17 mouse cellular contexts compared by ENCODE assay signal in genomic region chr14:30590041-30590645, GRCm38 (mm10).
"Had no signal": no experiment of that assay in that cellular context is flagged by ENCODE, and none has a peak within 500 bp of the region (broad histone marks: within the 10 kb centered on the region; RNA-seq: fewer than 3 reads in every experiment).

No protein-coding gene starts in this region.

- H3K27ac ChIP-seq: kidney, postnatal 0 days; limb, embryonic 12.5 days; liver, embryonic 13.5 days; lung, embryonic 15.5 days; macrophage; midbrain, embryonic 13.5 days; neural tube, embryonic 12.5 days had no signal

- H3K4me2 ChIP-seq: limb, embryonic 12.5 days; liver, embryonic 13.5 days; lung, embryonic 15.5 days; midbrain, embryonic 13.5 days; neural tube, embryonic 12.5 days had no signal

- H3K9me3 ChIP-seq: limb, embryonic 12.5 days; liver, embryonic 13.5 days; lung, embryonic 15.5 days; megakaryocyte, embryonic 14.5 days; midbrain, embryonic 13.5 days; neural tube, embryonic 12.5 days had no signal

- H3K4me3 ChIP-seq: limb, embryonic 12.5 days; liver, embryonic 13.5 days; lung, embryonic 15.5 days; midbrain, embryonic 13.5 days; neural tube, embryonic 12.5 days had no signal

- H3K27me3 ChIP-seq: limb, embryonic 12.5 days; liver, embryonic 13.5 days; lung, embryonic 15.5 days; midbrain, embryonic 13.5 days; neural tube, embryonic 12.5 days had no signal

- DNase-seq: kidney, adult 18-20 months; liver; liver, embryonic 13.5 days; liver, postnatal 0 days; lung, postnatal 14 days; retina, postnatal 1 day; right cerebral cortex, postnatal 4 days; spleen, adult 18-20 months; thymus, adult 18-20 months; thymus, postnatal 25 days had no signal

- ATAC-seq: liver, postnatal 0 days; midbrain, embryonic 13.5 days had no signal

- H3K9ac ChIP-seq: limb, embryonic 12.5 days; liver, embryonic 13.5 days; liver, postnatal 0 days; lung, embryonic 15.5 days; midbrain, embryonic 13.5 days; neural tube, embryonic 12.5 days had no signal

- H3K36me3 ChIP-seq: liver, embryonic 13.5 days; lung, embryonic 15.5 days; midbrain, embryonic 13.5 days; neural tube, embryonic 12.5 days had no signal
